Mouse (Mus musculus) limb, embryonic 14.5 days (tissue): ENCODE data around the gene Zfhx2. TPM values are rescaled to one million over a fixed set of nuclear protein-coding genes. Genes with fewer than 3 reads are reported as not detected.
A peak's percentile ranks its signal among the peaks of the same experiment; 100 is the strongest.

Experiments
- ATAC-seq: fragments of 200-750 bp; cut with Nextera tagmentation; 2 replicates; pipeline ENCODE4 v1.8.0; 2017; ENCODE audit warnings: low read depth, moderate number of reproducible peaks, moderate TSS enrichment; ENCODE audit not compliant: low FRiP score
- DNase-seq: peaks from one replicate; pipeline ENCODE4 v3.0.0-alpha.2; 2015; ENCODE audit warnings: low spot score
- H3K27ac ChIP-seq: fragments of 300-500 bp; sonication (generic); replicated peaks from 2 replicates; pipeline ENCODE4 v1.5.1; 2014; ENCODE audit warnings: low read depth, mild to moderate bottlenecking, low read length, moderate library complexity, mixed read lengths
- H3K27me3 ChIP-seq: fragments of 300-500 bp; sonication (generic); 2 replicates; pipeline ENCODE4 v1.6.1; 2014; ENCODE audit warnings: low read length, mixed read lengths; ENCODE audit not compliant: control insufficient read depth, insufficient read depth
- H3K36me3 ChIP-seq: fragments of 300-500 bp; sonication (generic); 2 replicates; pipeline ENCODE4 v1.6.1; 2014; ENCODE audit warnings: mild to moderate bottlenecking, low read length, moderate library complexity, mixed read lengths; ENCODE audit not compliant: control insufficient read depth, insufficient read depth
- H3K4me1 ChIP-seq: fragments of 300-500 bp; sonication (generic); 2 replicates; pipeline ENCODE4 v1.6.1; 2014; ENCODE audit warnings: antibody characterized with exemption, low read length, mixed read lengths; ENCODE audit not compliant: control insufficient read depth, insufficient read depth
- H3K4me2 ChIP-seq: fragments of 300-500 bp; sonication (generic); replicated peaks from 2 replicates; pipeline ENCODE4 v1.6.1; 2014; ENCODE audit warnings: low read depth, mild to moderate bottlenecking, low read length, moderate library complexity; ENCODE audit not compliant: severe bottlenecking
- H3K4me3 ChIP-seq: fragments of 300-500 bp; sonication (generic); replicated peaks from 2 replicates; pipeline ENCODE4 v1.5.1; 2014; ENCODE audit warnings: low read length
- H3K9ac ChIP-seq: fragments of 300-500 bp; sonication (generic); 2 replicates; pipeline ENCODE4 v1.6.1; 2014; ENCODE audit warnings: mild to moderate bottlenecking, low read depth, low read length, moderate library complexity; ENCODE audit not compliant: severe bottlenecking
- H3K9me3 ChIP-seq: fragments of 300-500 bp; sonication (generic); 2 replicates; pipeline ENCODE4 v1.6.1; 2016; ENCODE audit warnings: low read length; ENCODE audit not compliant: control insufficient read depth
- POLR2A ChIP-seq: fragments of 200-500 bp; IDR thresholded peaks from 2 replicates; pipeline ENCODE4 v1.8.0; 2012; ENCODE audit warnings: inconsistent platforms, mild to moderate bottlenecking, moderate library complexity, borderline replicate concordance; ENCODE audit not compliant: insufficient read depth, insufficient read length; ENCODE audit errors: extremely low read depth
- WGBS: fragments of 180-500 bp; shearing (Covaris S2); extraction: QIAGEN DNeasy Blood & Tissue Kit; methylation state at CpG from one replicate; pipeline ENCODE4 v1.1.7; 2014; 5-methylcytosine and 5-hydroxymethylcytosine counted together
- polyA plus RNA-seq, 2 experiments: library from polyadenylated mRNA; depleted of rRNA in 1 of 2; stranded (reverse) in 1 of 2; unstranded in 1 of 2; fragments of >200 nt; fragmentation: Nextera tagmentation in 1 of 2; extraction: Ambion mirVana in 1 of 2; gene quantifications; 2 replicates each; pipeline versions ENCODE4 v1.2.1 to v1.2.3; 2012 to 2014

Gene Zfhx2
- polyA plus RNA-seq, 2 experiments: 3.7 to 5.3 TPM

DNA sequence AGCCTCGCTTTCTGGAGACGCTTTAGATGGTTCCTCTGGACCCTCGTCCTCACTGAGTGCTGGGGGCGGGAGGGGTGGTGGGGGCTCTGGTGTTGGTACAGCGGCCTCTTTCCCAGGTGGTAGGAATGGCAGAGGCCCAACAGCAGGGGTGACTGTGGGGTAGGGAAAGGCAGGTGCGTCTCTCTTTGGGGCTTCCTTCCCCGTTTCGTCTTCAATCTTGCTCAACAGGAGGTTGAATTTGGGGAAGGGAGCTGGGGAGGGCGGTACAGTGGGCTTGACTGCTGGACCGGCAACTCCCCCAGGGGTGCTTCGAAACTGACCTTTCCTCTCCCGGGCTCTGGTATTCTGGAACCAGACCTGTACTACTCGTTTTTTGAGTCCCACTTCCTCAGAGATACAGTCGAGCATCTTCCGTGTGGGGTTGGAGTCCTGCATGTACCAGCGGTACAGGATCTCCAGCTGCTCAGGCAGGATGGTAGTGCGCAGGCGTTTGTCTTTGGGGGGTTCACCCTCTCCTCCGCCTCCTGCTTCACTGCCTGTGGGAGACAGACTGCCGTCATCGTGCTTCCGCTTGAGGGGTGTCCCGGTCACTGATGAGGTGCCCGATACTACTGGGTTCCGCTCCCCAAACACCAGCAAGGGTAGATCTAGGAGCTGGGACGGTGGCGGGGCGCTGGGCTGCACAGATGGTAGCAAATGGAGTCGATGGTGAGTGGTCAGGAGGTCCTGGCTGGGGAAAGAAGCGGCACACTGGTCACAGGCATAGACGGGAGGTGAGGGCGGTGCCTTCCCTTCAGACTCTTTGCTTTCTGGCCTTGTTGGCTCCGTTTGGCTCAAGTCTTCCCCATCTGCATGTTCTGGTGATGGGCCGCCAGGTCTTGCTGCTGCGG is 27.4 kb downstream of the Zfhx2 start:
- H3K4me3 ChIP-seq: no peak overlapping the region
- H3K27me3 ChIP-seq: no peaks in the 10 kb centered on the region
- peaks cover 18% of the 10 kb centered on the region for H3K4me1 ChIP-seq
- TF ChIP-seq POLR2A: no peak
- H3K9me3 ChIP-seq: no peaks in the 10 kb centered on the region
- DNase-seq (no peak), ATAC-seq (no peak)
- no peak overlapping the region for H3K27ac ChIP-seq
- peaks cover 21% of the 10 kb centered on the region for H3K36me3 ChIP-seq
- WGBS: 71% methylated on average over 35 of the region's 35 CpGs
- H3K4me2 ChIP-seq: no peak overlapping the region
- H3K9ac ChIP-seq: no peak overlapping the region

DNA sequence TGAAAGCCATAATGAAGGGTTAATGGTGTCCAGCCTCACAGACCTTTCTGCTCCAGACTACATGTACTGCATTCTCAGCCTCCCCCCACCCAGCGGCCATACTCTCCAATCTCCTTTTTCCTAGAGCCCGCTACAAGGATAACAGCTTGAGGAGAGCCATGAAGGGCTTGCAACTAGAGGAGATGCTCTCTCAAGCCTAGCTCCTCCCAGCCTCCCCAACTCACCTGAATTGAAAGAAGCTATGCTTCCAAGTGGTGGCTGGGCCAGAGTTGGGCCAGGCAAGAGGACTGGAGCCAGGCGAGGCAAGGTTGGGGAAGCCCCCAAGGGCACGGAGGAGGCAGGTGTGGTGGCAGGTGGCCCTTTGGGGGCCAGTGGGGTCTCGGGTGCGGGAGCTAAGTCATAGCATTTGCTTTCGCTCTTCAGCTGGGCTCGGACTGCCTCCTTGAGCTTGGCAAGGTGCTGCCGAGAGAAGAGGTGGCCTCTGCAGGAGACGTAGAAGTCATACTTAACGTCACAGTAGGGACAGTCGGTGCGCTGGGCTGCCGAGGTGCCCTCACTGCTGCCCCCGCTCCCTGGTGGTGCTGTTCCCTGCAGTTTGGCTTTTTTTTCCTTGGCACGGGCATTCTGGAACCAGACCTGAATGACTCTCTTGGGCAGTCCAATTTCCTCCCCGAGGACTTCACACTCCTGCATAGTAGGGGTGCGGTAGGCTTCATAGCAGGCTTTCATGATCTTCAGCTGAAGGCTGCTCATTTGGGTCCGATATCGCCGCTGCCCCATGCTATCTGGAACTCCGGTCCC is 28.3 kb downstream of the Zfhx2 start:
- whole genome bisulfite sequencing: 87% methylated on average over 16 of the region's 22 CpGs
- no peak for TF ChIP-seq POLR2A
- Histone ChIP-seq H3K9ac (no peak overlapping the region), H3K36me3 (peaks cover 18% of the 10 kb centered on the region), H3K4me1 (peaks cover 18% of the 10 kb centered on the region), H3K4me2 (no peak overlapping the region), H3K4me3 (no peak overlapping the region), H3K9me3 (no peaks in the 10 kb centered on the region), H3K27me3 (no peaks in the 10 kb centered on the region), H3K27ac (no peak overlapping the region)
- DNase-seq (no peak), ATAC-seq (no peak)

DNA sequence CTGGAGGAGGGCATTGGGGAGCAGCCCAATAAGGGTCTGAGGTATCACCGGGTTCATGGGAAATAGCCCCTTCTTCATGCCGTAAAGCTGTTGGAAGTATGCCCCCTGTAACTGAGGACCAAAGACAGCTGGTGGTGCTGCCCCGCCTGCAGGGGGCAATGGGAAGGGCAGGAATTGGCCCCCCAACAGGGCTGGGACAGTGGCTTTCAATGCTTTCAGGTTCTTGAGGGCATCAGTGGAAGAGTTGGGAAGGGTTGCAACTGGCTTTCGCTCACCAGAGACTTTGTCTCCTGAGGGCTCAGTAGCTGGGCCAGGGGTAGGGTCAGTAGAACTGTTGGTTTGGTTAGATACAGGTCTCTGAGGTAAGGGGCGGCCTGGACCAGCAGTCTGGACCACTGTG is 29.0 kb downstream of the Zfhx2 start:
- DNase-seq (no peak), ATAC-seq (no peak)
- H3K4me1 ChIP-seq: peaks cover 18% of the 10 kb centered on the region
- no peak overlapping the region for H3K4me3 ChIP-seq
- H3K4me2 ChIP-seq: 0 out of 2 replicates have a peak overlapping the region, but pooled peaks have one; percentile 39
- no peaks in the 10 kb centered on the region for H3K27me3 ChIP-seq
- no peak for TF ChIP-seq POLR2A
- H3K9ac ChIP-seq: 0 out of 2 replicates have a peak overlapping the region, but pooled peaks have one; percentile 40
- 77% methylated on average over 5 of the region's 5 CpGs for WGBS
- no peak overlapping the region for H3K27ac ChIP-seq
- no peaks in the 10 kb centered on the region for H3K9me3 ChIP-seq
- peaks cover 18% of the 10 kb centered on the region for H3K36me3 ChIP-seq

DNA sequence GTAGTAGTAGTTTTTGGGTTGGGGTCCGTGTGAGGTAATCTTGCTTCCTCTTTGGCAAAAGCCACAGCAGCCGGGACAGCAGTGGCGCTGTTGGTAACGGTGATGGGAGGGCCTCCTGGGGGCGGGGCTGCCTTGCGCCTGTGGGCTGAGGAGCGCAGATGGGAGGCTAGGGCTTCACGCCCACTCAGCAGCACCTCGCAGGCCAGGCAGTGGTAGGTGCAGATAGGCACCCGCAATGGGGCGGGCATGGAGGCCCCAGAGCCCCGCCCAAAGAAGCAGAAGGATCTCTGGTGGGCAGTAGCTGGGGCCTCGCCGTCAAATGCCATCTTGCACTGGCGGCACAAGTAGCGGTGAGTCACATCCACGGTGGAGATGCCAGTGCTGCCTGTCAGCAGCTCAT is 29.5 kb downstream of the Zfhx2 start:
- peak overlapping the region; percentile 13; the same call in 1 of the 2 replicates for H3K4me3 ChIP-seq
- 0 out of 2 replicates have a peak, but pooled peaks have one; percentile 50 for ATAC-seq
- no peak for TF ChIP-seq POLR2A
- H3K27me3 ChIP-seq: no peaks in the 10 kb centered on the region
- peaks cover 17% of the 10 kb centered on the region for H3K36me3 ChIP-seq
- peak overlapping the region; percentile 40 for H3K9ac ChIP-seq
- H3K4me1 ChIP-seq: peaks cover 18% of the 10 kb centered on the region
- 12% methylated on average over 17 of the region's 17 CpGs for WGBS
- DNase-seq: peak; percentile 10
- H3K9me3 ChIP-seq: no peaks in the 10 kb centered on the region
- peak overlapping the region; percentile 39 for H3K4me2 ChIP-seq
- H3K27ac ChIP-seq: no peak overlapping the region

DNA sequence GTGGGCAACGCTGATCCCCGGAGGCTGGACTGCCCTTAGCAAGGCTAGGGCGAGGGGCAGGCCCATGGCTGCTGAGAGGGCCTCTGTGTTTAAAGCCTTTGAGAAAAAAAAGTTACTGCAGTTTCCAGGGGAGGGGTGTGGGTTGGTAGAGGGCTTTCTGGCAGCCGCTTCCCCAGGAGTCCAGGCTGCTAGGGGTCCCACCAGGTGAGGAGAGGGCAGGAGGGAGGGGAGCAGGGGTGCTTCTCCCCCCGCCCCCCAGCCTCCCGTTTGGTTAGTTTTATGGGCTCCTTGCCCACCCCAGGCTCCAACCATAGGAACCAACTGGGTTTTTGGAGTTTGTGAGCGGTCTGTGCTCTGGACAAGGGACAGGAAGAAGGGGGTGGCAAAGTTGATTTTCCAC is 30.3 kb downstream of the Zfhx2 start:
- DNase-seq: no peak
- TF ChIP-seq POLR2A: no peak
- Histone ChIP-seq H3K9ac (no peak overlapping the region), H3K9me3 (no peaks in the 10 kb centered on the region), H3K27me3 (no peaks in the 10 kb centered on the region), H3K4me2 (peak overlapping the region; percentile 39; the same call in 1 of the 2 replicates), H3K36me3 (peaks cover 14% of the 10 kb centered on the region), H3K27ac (no peak overlapping the region), H3K4me3 (no peak overlapping the region), H3K4me1 (peaks cover 18% of the 10 kb centered on the region)
- no peak; the same call in 1 of the 2 replicates for ATAC-seq
- WGBS: 27% methylated on average over 7 of the region's 7 CpGs
